Mouse (Mus musculus): ENCODE data around the gene A730009L09Rik. TPM values are rescaled to one million over a fixed set of nuclear protein-coding genes. Genes with fewer than 3 reads are reported as not detected.

A730009L09Rik gene
- polyA plus RNA-seq, 1 experiment from 2014 or later, result not detected

Other genes starting within 250 kb of the A730009L09Rik start
- 44.9 and 46.4 TPM in 2 replicates for gene Mrpl39, start 220.6 kb downstream of the A730009L09Rik start, polyA plus RNA-seq (2015; fragmentation: Nextera tagmentation; extraction: Ambion mirVana)